Mouse (Mus musculus): ENCODE data around the gene Cd160. TPM values are rescaled to one million over a fixed set of nuclear protein-coding genes. Genes with fewer than 3 reads are reported as not detected.

The Cd160 gene
- total and polyA plus RNA-seq, 3 experiments: 0.04 to 0.32 TPM; not detected in 1

DNA sequence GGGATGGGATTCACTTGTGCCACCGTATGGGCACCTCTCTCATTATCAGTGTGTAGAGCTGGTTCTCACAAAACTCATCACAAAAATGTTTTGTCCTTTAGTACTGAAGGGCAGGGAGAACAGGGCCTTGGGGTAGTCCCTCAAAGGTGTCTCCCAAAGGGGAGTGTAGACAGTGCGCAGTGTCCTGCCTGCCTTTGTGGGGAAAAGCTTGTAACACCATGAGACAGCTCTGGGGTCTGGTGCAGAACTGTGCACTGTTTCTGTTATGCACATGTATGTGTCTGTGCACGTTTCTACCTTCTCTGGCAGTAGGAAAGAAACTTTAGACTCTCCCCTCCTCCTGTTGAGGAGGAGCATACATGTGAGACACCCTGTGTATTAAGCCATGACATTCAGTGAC lies 38.7 kb upstream of the Cd160 start:
- Histone ChIP-seq H3K36me3 (ENCODE audit: control insufficient read depth in 1 of 2, insufficient read depth in 2 of 2, low read length in 2 of 2) (peaks cover 0 to 16% of the 10 kb centered on the region in 2 experiments; a peak in 2 of 4 replicates), H3K27me3 (ENCODE audit: control insufficient read depth in 1 of 2, insufficient read depth in 2 of 2, low read length in 2 of 2) (no peaks in the 10 kb centered on the region), H3K4me1 (ENCODE audit: control insufficient read depth in 1 of 2, insufficient read depth in 2 of 2, low read length in 2 of 2) (no peaks in the 10 kb centered on the region), H3K4me3 (ENCODE audit: control insufficient read depth in 1 of 2, insufficient read depth in 1 of 2, low read depth in 2 of 2, low read length in 2 of 2) (no peak overlapping the region), H3K9me3 (replicated peaks; ENCODE audit: insufficient read depth, low read length) (no peaks in the 10 kb centered on the region), H3K27ac (ENCODE audit: control insufficient read depth, low read depth, low read length) (no peak overlapping the region), H3K9ac (ENCODE audit: control insufficient read depth, low read depth, low read length, poor library complexity, severe bottlenecking) (no peak overlapping the region), H3K79me2 (ENCODE audit: control insufficient read depth, insufficient read depth, low read length, poor library complexity) (no peaks in the 10 kb centered on the region)
- TF ChIP-seq E2F4 (IDR thresholded peaks at IDR 0.05; ENCODE audit: borderline replicate concordance, low read depth, low read length): no peak
- no peak for TF ChIP-seq GABPA (IDR thresholded peaks at IDR 0.05; ENCODE audit: low read depth, low read length)
- no peak for TF ChIP-seq CHD1 (IDR thresholded peaks at IDR 0.05; ENCODE audit: low read depth, low read length)
- TF ChIP-seq SMC3 (IDR thresholded peaks at IDR 0.05; ENCODE audit: low read depth, low read length): no peak
- TF ChIP-seq NRF1 (IDR thresholded peaks at IDR 0.05; ENCODE audit: insufficient read depth, low read depth, low read length, poor library complexity, severe bottlenecking): no peak
- TF ChIP-seq UBTF (IDR thresholded peaks at IDR 0.05; ENCODE audit: borderline replicate concordance, insufficient read depth, low read depth, low read length): no peak
- DNase-seq (ENCODE audit: low read depth, low spot score): no peak

- no peak overlapping the region for H3K9ac ChIP-seq (ENCODE audit: control insufficient read depth, low read depth, low read length, poor library complexity, severe bottlenecking)
- no peak for TF ChIP-seq RAD21 (IDR thresholded peaks at IDR 0.05; ENCODE audit: low read depth, low read length)
- TF ChIP-seq KAT2A (conservative IDR thresholded peaks at IDR 0.05; ENCODE audit: low read depth, low read length): no peak
- TF ChIP-seq MXI1 (IDR thresholded peaks at IDR 0.05; ENCODE audit: low read depth, low read length): no peak
- no peak for TF ChIP-seq CHD1 (IDR thresholded peaks at IDR 0.05; ENCODE audit: low read depth, low read length)
- no peak for TF ChIP-seq CTCF (IDR thresholded peaks at IDR 0.05 in 2 of 3, conservative IDR thresholded peaks at IDR 0.05 in 1 of 3; ENCODE audit: control insufficient read depth in 1 of 3, insufficient read depth in 1 of 3, low read depth in 2 of 3, low read length in 3 of 3, poor library complexity in 1 of 3, severe bottlenecking in 1 of 3)
- no peak for TF ChIP-seq MAFK (IDR thresholded peaks at IDR 0.05; ENCODE audit: borderline replicate concordance, low read depth, low read length)
- no peak for TF ChIP-seq TCF12 (IDR thresholded peaks at IDR 0.05; ENCODE audit: low read depth, low read length)
- TF ChIP-seq UBTF (IDR thresholded peaks at IDR 0.05; ENCODE audit: borderline replicate concordance, insufficient read depth, low read depth, low read length): no peak
- TF ChIP-seq MEF2A (IDR thresholded peaks at IDR 0.05; ENCODE audit: extremely low read depth, insufficient replicate concordance, low read depth, low read length, poor library complexity, severe bottlenecking): no peak
- TF ChIP-seq POLR2AphosphoS5 (IDR thresholded peaks at IDR 0.05; ENCODE audit: borderline replicate concordance, low read depth, low read length): no peak
- TF ChIP-seq BHLHE40 (IDR thresholded peaks at IDR 0.05; ENCODE audit: borderline replicate concordance, low read depth, low read length): no peak
- TF ChIP-seq GABPA (IDR thresholded peaks at IDR 0.05; ENCODE audit: low read depth, low read length): no peak
- no peak for TF ChIP-seq E2F4 (IDR thresholded peaks at IDR 0.05; ENCODE audit: borderline replicate concordance, low read depth, low read length)
- no peak for TF ChIP-seq MYB (IDR thresholded peaks at IDR 0.05; ENCODE audit: low read depth, low read length)
- no peak for TF ChIP-seq EP300 (IDR thresholded peaks at IDR 0.05; ENCODE audit: low read depth in 1 of 2, low read length in 2 of 2)
- no peak for TF ChIP-seq USF1 (IDR thresholded peaks at IDR 0.05; ENCODE audit: low read depth, low read length)
- H3K36me3 ChIP-seq (ENCODE audit: control insufficient read depth in 1 of 2, insufficient read depth in 2 of 2, low read length in 2 of 2): no peaks in the 10 kb centered on the region; a peak in 1 of 4 replicates
- H3K9me3 ChIP-seq (replicated peaks; ENCODE audit: insufficient read depth, low read length): no peaks in the 10 kb centered on the region
- no peaks in the 10 kb centered on the region for H3K79me2 ChIP-seq (ENCODE audit: control insufficient read depth, insufficient read depth, low read length, poor library complexity)
- H3K27me3 ChIP-seq (ENCODE audit: control insufficient read depth in 1 of 2, insufficient read depth in 2 of 2, low read length in 2 of 2): no peaks in the 10 kb centered on the region
- no peak for DNase-seq (ENCODE audit: low read depth, low spot score)
- no peak overlapping the region for H3K27ac ChIP-seq (ENCODE audit: control insufficient read depth, low read depth, low read length)
- no peaks in the 10 kb centered on the region for H3K4me1 ChIP-seq (ENCODE audit: control insufficient read depth in 1 of 2, insufficient read depth in 2 of 2, low read length in 2 of 2)
- H3K4me3 ChIP-seq (ENCODE audit: control insufficient read depth in 1 of 2, insufficient read depth in 1 of 2, low read depth in 2 of 2, low read length in 2 of 2): no peak overlapping the region
Measured at GRCm38 (mm10) chr3:96860498-96860897, 31.3 kb upstream of the Cd160 start.
